Mouse (Mus musculus) embryonic facial prominence, embryonic 10.5 days (tissue): ENCODE measurements at regions not wholly inside any gene's neighbourhood (a gene's known extent, or its start where the extent isn't known, plus 50 kb on each side); places are given as distances from the start of the nearest gene placed in this dataset.

Experiments used
- DNase-seq: peaks from one replicate; pipeline ENCODE4 v3.0.0-alpha.2; 2017; ENCODE audit warnings: low spot score
- H3K27ac ChIP-seq: fragments of 300-500 bp; sonication (generic); replicated peaks from 2 replicates; pipeline ENCODE4 v1.5.1; 2016; ENCODE audit warnings: mild to moderate bottlenecking
- H3K27me3 ChIP-seq: fragments of 300-500 bp; sonication (generic); replicated peaks from 2 replicates; pipeline ENCODE4 v1.6.1; 2016; ENCODE audit warnings: low read depth, mild to moderate bottlenecking; ENCODE audit not compliant: poor library complexity, severe bottlenecking
- H3K36me3 ChIP-seq: fragments of 300-500 bp; sonication (generic); replicated peaks from 2 replicates; pipeline ENCODE4 v1.6.1; 2016; ENCODE audit warnings: mild to moderate bottlenecking, moderate library complexity
- H3K4me1 ChIP-seq: fragments of 300-500 bp; sonication (generic); 2 replicates; pipeline ENCODE4 v1.6.1; 2016
- H3K4me3 ChIP-seq: fragments of 300-500 bp; sonication (generic); 2 replicates; pipeline ENCODE4 v1.5.1; 2016; ENCODE audit warnings: mild to moderate bottlenecking, moderate library complexity
- H3K9me3 ChIP-seq: fragments of 300-500 bp; sonication (generic); 2 replicates; pipeline ENCODE4 v1.6.1; 2016; ENCODE audit warnings: mild to moderate bottlenecking
- WGBS: fragments of 180-500 bp; shearing (Covaris S2); methylation state at CpG from one replicate; pipeline ENCODE4 v1.1.7; 2016; 5-methylcytosine and 5-hydroxymethylcytosine counted together

DNA sequence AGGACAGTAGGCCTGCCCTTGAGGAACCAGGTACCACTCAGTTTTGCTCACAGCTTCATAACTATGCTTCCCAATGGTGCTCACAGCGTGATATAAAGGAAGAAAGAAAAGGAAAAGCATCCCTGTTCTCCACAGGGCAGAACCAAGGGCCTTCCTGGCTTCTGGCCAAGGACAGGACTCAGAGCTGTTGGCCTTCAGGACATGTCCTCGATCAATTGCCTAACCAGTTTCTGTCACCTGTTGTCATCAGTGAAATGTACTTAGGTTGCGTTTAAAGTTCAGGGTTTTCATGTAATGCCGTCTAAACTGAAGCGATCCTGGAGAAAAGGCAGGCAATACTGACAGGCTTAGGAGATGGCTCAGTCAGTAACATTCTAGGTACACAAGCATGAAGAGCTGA, 232.9 kb downstream of the Csl start:
- Histone ChIP-seq H3K36me3 (no peaks in the 10 kb centered on the region), H3K9me3 (no peaks in the 10 kb centered on the region), H3K27me3 (no peaks in the 10 kb centered on the region), H3K4me3 (no peak overlapping the region), H3K4me1 (peaks cover 18% of the 10 kb centered on the region), H3K27ac (no peak overlapping the region)
- DNase-seq = no peak
- 94% methylated on average over 5 of the region's 5 CpGs for WGBS

DNA sequence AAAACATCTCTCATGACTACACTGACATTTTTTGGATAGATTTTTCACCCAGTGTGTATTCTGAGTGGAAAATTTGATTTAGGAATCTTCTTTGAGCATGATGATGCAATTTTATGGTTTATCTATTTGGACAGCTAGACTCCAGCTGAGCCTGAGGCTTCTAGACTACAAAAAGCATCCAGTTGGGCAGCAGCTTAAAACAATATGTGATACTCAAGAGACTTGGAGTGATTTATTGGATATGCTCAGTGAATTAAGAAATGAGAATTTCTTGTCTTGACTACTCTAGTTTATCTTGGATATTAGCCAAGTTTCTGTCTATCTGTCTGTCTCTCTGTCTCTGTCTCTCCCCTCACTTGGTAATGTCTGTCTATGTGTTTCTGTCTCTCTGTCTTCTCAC, 228.4 kb downstream of the Csl start:
- no peak for DNase-seq
- Histone ChIP-seq H3K9me3 (no peaks in the 10 kb centered on the region), H3K4me3 (no peak overlapping the region), H3K36me3 (no peaks in the 10 kb centered on the region), H3K4me1 (peaks cover 15% of the 10 kb centered on the region), H3K27ac (no peak overlapping the region), H3K27me3 (no peaks in the 10 kb centered on the region)

DNA sequence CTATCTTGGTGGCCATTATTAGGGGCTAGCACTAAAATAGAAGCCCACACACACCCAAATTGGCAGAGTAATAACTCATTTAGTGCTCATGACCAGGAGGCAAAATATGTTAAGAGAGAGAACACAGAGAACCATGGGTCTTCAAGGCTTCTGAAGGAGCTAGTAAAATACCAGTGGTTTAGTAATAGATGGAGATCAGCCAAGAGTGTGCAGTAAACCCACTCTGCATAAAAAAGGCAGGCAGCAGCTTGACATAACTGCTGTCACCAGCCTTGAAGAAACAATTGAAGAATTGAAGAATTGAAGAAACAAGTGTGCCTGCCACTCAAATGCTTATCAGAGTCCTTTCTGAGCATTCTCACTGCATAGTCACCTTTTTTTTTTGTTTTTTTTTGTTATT, 227.9 kb downstream of the Csl start:
- Histone ChIP-seq H3K4me1 (peaks cover 15% of the 10 kb centered on the region), H3K9me3 (no peaks in the 10 kb centered on the region), H3K27ac (no peak overlapping the region), H3K4me3 (no peak overlapping the region), H3K27me3 (no peaks in the 10 kb centered on the region), H3K36me3 (no peaks in the 10 kb centered on the region)
- DNase-seq = no peak

DNA sequence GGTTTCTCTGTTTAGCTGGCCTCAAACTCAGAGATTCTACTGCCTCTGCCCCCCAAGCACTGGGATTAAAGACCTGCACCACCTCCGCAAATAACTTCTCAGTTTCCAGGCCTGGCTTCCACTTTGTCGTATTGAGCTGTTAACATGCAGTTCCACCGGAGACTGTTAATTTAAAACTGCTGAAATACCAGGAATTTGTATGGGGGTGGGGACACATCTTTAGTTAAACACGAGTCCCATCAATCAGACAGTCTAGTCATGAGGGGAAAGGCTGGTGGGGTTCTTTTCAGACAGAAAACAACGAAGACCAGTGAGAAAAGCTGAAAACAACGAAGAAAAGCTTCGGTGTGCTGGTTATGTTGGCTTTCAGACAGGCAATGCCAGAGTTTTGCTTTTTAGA, 227.5 kb downstream of the Csl start:
- WGBS = 48% methylated on average over 7 of the region's 7 CpGs
- DNase-seq = no peak
- peaks cover 15% of the 10 kb centered on the region for H3K4me1 ChIP-seq
- no peaks in the 10 kb centered on the region for H3K9me3 ChIP-seq
- peak overlapping the region; percentile 61 for H3K27ac ChIP-seq
- H3K4me3 ChIP-seq = no peak overlapping the region
- H3K36me3 ChIP-seq = no peaks in the 10 kb centered on the region
- no peaks in the 10 kb centered on the region for H3K27me3 ChIP-seq

DNA sequence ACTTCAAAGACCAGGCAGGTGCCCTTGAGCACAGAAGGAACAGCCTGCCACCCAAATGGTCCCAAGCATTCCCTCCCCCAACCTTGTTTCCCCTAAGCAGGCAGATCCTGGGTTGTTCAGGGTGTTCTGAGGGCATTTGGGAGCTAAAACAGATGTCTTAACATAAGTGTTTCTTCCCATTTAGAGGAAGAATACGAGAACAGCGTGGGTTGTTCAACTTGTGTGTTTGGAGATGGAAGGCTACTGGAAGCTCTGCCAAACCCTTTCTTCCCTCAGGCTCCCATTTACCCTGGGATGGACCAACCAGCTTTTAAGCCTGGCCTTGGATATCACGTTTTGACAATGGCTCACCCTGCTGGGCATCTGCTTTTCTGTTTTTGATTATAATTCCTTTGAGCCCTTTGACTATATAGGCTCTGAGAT, 226.8 kb downstream of the Csl start:
- Histone ChIP-seq H3K4me1 (peaks cover 15% of the 10 kb centered on the region), H3K36me3 (no peaks in the 10 kb centered on the region), H3K27ac (peak overlapping the region; percentile 61; the same call in 1 of the 2 replicates), H3K4me3 (no peak overlapping the region), H3K27me3 (no peaks in the 10 kb centered on the region), H3K9me3 (no peaks in the 10 kb centered on the region)
- WGBS = 48% methylated on average over 3 of the region's 3 CpGs
- DNase-seq = no peak

DNA sequence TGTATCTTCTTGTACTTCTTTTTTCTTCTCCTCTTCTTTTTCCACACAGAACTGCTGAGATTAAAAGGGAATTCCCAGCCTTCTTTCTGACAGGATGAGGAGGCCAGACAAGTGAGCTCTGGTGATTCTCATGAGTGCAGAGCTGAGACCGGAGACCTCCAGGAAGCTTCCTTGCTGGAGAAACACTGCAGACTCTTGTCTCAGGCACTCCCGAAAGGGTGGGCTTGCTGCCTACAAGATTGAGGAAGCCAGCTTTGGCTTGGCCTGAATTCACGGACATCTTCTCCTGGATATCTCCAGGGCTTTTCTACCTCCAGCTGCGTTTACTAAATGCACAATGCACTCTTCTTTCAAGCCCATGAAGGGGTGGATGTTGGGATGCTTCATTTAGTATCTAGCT, 226.0 kb downstream of the Csl start:
- H3K27ac ChIP-seq = no peak overlapping the region
- DNase-seq = no peak
- WGBS = 58% methylated on average over 4 of the region's 4 CpGs

DNA sequence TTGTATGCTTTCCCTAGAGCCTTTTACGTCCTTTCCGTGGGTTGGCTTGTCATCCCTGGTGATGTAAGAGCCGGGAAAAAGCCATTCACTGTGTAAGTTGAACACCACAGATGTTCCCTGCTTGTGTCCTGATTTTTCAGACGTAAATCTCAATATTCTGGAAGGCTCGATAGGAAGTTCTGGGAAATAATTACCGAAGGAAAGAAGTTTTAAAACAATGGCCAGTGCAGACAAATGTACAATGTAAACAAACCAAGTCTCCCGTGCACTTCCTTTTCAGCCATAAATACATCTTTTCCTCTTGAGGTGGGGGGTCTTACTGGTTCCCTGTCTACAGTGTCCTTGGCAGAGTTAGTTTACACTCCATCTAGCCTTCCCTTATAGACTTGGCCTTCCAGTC, 225.2 kb downstream of the Csl start:
- DNase-seq = no peak
- no peak overlapping the region for H3K4me3 ChIP-seq
- H3K9me3 ChIP-seq = no peaks in the 10 kb centered on the region
- no peaks in the 10 kb centered on the region for H3K36me3 ChIP-seq
- WGBS = 87% methylated on average over 7 of the region's 7 CpGs
- no peak overlapping the region for H3K27ac ChIP-seq
- no peaks in the 10 kb centered on the region for H3K27me3 ChIP-seq
- peaks cover 15% of the 10 kb centered on the region for H3K4me1 ChIP-seq

More for the DNA sequence above, 226.0 kb downstream of the Csl start:
- Histone ChIP-seq H3K9me3 (no peaks in the 10 kb centered on the region), H3K4me3 (no peak overlapping the region), H3K27me3 (no peaks in the 10 kb centered on the region), H3K4me1 (peaks cover 15% of the 10 kb centered on the region), H3K36me3 (no peaks in the 10 kb centered on the region)

DNA sequence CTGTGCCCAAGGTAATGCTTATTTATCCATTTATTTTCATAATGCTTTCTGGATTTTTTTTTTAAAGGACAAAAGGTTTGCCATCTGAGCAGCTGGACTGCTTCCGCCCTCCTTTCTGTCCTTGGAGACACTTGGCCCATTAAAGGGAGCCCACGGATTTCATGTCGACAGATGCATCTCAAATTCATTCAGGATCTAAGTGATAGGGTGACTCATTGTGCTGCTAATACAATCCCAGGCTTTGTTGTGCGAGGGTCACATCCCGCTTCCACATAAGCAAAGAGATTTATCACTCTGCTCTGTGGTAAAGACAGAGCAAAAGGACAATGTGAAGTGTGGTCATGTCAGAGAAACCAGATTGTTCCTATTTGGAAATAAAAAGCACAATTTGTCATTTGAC, 220.8 kb downstream of the Csl start:
- Histone ChIP-seq H3K9me3 (no peaks in the 10 kb centered on the region), H3K27me3 (no peaks in the 10 kb centered on the region), H3K27ac (no peak overlapping the region), H3K36me3 (no peaks in the 10 kb centered on the region), H3K4me1 (no peaks in the 10 kb centered on the region; the same call in 1 of the 2 replicates), H3K4me3 (no peak overlapping the region)
- 60% methylated on average over 5 of the region's 5 CpGs for WGBS
- DNase-seq = no peak

DNA sequence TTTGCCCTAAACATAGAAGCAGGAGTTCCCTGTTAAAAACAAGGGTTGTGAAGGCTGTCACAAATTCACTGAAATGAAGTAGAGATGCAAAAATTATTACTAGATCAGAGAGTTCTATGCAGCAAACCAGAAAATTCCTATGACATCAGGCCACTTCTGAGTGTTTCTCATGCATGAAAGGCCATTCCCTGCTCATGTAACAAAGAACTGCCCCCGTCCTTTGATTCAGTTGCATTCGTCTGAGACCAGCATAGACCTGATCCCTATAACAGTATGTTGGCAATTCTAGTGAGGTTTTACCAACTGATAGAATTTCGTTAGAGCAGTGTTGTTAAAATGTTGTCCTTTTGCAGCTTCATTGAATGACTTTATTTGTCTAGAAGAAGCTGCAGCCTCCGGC, 207.1 kb downstream of the Csl start:
- no peak for DNase-seq
- H3K27ac ChIP-seq = peak overlapping the region; percentile 5; the same call in 1 of the 2 replicates
- no peaks in the 10 kb centered on the region for H3K36me3 ChIP-seq
- peaks cover 3% of the 10 kb centered on the region for H3K9me3 ChIP-seq
- H3K4me1 ChIP-seq = peaks cover 34% of the 10 kb centered on the region
- WGBS = 77% methylated on average over 4 of the region's 4 CpGs
- H3K4me3 ChIP-seq = no peak overlapping the region
- no peaks in the 10 kb centered on the region for H3K27me3 ChIP-seq

DNA sequence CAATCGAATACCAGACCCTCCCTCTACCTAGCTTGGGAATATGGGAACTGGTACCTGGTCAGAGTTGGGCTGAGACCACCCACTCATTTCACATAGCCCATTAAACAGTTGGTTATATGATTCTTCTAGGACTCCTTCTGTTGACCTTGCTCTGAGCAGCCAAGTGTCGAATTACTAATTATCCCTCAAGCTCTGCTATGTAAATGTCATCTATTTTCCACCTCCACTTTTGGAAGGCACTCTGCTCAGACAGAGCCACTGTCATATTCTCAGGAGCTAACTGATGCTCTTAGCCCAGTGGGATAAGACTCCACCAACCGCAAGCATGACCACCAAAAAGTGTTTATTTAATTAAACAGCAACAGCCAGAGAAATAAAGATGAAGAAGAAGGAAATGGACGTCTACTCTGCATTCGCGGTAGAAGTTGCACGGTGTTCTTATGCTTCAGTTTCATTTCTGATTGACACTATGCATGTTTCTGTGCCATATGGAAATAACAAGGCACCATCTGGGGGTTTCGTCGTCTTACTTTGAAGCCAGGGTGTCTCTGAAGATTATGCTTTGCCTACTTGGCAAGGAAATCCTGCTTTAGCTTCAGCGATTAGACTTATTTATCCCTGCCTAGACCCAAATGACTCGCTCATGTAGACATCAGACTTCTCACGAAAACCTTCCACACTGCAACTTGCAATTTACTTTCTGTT, 206.5 kb downstream of the Csl start:
- DNase-seq = no peak
- Histone ChIP-seq H3K36me3 (no peaks in the 10 kb centered on the region), H3K27ac (peak overlapping the region; percentile 5; the same call in 1 of the 2 replicates), H3K27me3 (no peaks in the 10 kb centered on the region), H3K9me3 (peaks cover 3% of the 10 kb centered on the region), H3K4me1 (peaks cover 37% of the 10 kb centered on the region), H3K4me3 (no peak overlapping the region)
- 79% methylated on average over 12 of the region's 12 CpGs for WGBS

DNA sequence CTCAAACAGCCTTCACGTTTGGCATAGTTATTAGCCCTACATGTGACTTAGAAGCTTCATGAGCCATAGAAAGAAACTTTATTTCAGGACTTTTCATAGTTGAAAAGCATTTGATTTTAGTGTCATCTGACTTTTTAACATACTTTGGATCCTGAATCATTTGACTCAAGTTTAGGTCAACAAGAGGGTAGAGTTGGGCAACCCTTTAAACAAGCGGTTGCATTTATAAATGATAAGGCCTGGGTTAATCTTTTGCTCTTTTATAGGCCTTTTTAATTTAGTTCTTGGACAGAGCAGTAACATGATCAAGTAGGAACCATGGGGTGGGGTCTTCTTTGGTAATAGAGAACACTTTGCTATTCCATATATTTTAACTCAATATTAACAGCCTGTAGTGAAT, 204.4 kb downstream of the Csl start:
- 91% methylated on average over 2 of the region's 2 CpGs for WGBS
- H3K27ac ChIP-seq = no peak overlapping the region
- peaks cover 3% of the 10 kb centered on the region for H3K9me3 ChIP-seq
- no peaks in the 10 kb centered on the region for H3K27me3 ChIP-seq
- no peak for DNase-seq
- peaks cover 37% of the 10 kb centered on the region for H3K4me1 ChIP-seq
- H3K36me3 ChIP-seq = no peaks in the 10 kb centered on the region
- no peak overlapping the region for H3K4me3 ChIP-seq

DNA sequence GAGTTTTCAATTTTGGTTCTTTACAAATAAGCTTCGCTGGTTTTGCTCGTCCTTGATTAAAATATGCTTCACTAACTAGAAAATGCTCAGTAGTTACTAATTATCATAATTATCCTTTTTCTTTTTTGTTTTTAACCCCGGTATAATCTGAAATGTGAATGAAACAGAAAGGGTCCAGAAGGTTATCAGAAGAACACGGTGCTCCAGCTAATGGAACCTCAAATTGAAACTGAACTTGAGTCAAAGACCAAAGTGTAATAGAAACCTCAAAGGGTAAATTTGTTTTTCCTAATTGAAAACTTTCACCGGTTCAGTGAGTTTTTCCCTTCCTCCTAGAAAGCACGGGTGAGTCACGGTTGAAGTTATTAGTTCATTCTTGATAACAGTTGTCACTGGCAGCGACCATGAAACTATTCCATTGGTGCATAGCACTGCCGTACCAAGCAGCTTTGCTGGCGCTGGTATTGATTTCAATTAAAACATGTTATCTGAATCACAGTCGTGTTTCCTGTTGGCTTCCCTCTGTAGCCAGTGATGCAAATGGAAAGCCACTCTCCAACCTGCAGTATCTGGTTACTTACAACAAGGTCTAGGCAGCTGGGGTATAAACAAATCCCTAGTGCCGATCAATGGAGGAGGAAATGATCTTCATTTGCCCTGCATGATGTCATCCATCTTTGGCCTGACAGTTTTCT, 203.7 kb downstream of the Csl start:
- WGBS = 50% methylated on average over 12 of the region's 12 CpGs
- H3K9me3 ChIP-seq = peaks cover 3% of the 10 kb centered on the region
- H3K27me3 ChIP-seq = no peaks in the 10 kb centered on the region
- peak; percentile 56 for DNase-seq
- peak overlapping the region; percentile 30; the same call in 1 of the 2 replicates for H3K27ac ChIP-seq
- H3K36me3 ChIP-seq = no peaks in the 10 kb centered on the region
- peaks cover 37% of the 10 kb centered on the region for H3K4me1 ChIP-seq
- no peak overlapping the region for H3K4me3 ChIP-seq

DNA sequence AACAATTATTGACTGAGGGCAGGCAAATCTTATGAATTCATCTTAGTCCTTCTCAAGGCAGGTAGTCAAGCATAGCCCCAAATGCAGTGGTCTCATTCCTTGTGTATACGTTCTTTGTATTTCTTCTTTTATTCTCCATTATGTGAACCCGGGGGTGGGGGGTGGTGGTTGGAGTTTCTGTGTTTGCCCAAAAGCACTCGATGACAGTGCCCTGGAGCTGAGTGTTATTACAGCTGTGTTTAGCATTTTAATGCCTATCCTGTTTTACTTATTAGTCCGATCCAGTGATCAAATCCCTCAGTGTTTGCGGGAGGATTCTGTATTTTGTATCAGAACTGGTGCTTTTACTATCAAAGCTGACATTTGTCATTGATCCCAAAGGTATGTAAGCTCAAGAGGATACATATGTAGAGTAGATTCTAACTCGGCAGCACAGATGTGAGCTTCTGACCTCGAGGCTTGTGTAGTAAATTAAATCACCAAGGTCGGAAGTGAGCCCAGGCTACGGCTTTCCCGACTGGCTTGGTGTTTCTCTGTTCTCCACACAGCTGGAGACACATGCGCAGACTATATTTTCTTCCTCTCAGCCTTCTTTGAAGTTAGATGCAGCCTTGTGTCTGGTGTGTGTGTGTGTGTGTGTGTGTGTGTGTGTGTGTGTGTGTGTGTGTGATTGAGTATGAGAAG, 203.0 kb downstream of the Csl start:
- peaks cover 37% of the 10 kb centered on the region for H3K4me1 ChIP-seq
- H3K27ac ChIP-seq = peak overlapping the region; percentile 70
- peak; percentile 72 for DNase-seq
- H3K4me3 ChIP-seq = no peak overlapping the region
- no peaks in the 10 kb centered on the region for H3K36me3 ChIP-seq
- H3K9me3 ChIP-seq = no peaks in the 10 kb centered on the region; the same call in 1 of the 2 replicates
- H3K27me3 ChIP-seq = no peaks in the 10 kb centered on the region
- 40% methylated on average over 11 of the region's 11 CpGs for WGBS
